In the genomic region with DNA sequence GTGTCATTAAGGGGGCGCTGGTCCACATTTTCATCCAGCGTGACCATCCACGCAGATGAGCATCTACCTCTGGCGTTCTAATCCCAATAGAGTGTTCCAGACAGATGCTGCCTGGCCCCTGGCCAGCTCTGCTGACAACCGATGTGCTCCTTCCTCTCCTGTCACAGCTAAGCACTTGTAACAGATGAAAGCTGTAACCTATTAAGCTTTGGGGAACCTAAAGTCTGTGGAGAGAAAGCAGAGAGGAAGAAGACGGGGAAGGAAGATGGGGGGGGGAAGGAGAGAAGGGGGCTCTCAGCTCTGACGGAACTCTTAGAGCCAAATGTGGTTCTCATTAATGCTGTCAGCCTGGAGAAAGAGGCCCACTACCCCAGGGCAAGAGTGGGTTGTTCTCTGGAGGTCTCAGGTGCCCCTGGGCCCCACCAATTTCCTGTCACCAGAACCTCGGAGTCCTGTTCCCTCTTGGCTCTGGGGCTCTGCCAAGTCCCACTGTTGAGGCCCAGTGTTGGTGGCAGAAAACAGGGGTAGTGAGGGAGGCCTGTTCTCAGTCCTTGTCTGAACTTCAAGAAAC, we compare ENCODE assay signal across 9 mouse cellular contexts. TPM values are rescaled to one million over a fixed set of nuclear protein-coding genes. Genes with fewer than 3 reads are reported as not detected.
DNase-seq lines count a peak whose midpoint lies in the region; ATAC-seq lines count a peak whose summit lies in the region.
"Had no signal": no experiment of that assay in that cellular context is flagged by ENCODE, and none has a peak within 500 bp of the region (broad histone marks: within the 10 kb centered on the region; RNA-seq: fewer than 3 reads in every experiment).

No protein-coding gene starts in this region.

- WGBS in heart, embryonic 11.5 days (ENCODE audit: insufficient replicate concordance), result 40% methylated on average over 8 of the region's 8 CpGs
- WGBS in liver, embryonic 11.5 days, result 46% methylated on average over 8 of the region's 8 CpGs
- WGBS in liver, embryonic 12.5 days (ENCODE audit: insufficient replicate concordance), result 36% methylated on average over 8 of the region's 8 CpGs
- 30% methylated on average over 8 of the region's 8 CpGs for WGBS in embryonic facial prominence, embryonic 10.5 days

- H3K4me1 ChIP-seq in heart, embryonic 11.5 days (ENCODE audit: control insufficient read depth, insufficient read depth, low read length), result peaks cover 28% of the 10 kb centered on the region
- peaks cover 13% of the 10 kb centered on the region for H3K4me1 ChIP-seq in liver, embryonic 11.5 days (replicated peaks; ENCODE audit: control insufficient read depth, insufficient read depth, low read length)
- peaks cover 18% of the 10 kb centered on the region for H3K4me1 ChIP-seq in liver, embryonic 12.5 days
- peaks cover 81% of the 10 kb centered on the region for H3K4me1 ChIP-seq in embryonic facial prominence, embryonic 10.5 days

- H3K9me3 ChIP-seq in heart, embryonic 11.5 days (replicated peaks; ENCODE audit: control insufficient read depth, low read length), result no peaks in the 10 kb centered on the region
- no peaks in the 10 kb centered on the region for H3K9me3 ChIP-seq in liver, embryonic 11.5 days (ENCODE audit: control insufficient read depth, low read length)
- H3K9me3 ChIP-seq in liver, embryonic 12.5 days (replicated peaks), result no peaks in the 10 kb centered on the region
- no peaks in the 10 kb centered on the region for H3K9me3 ChIP-seq in embryonic facial prominence, embryonic 10.5 days

- no peak overlapping the region for H3K9ac ChIP-seq in heart, embryonic 11.5 days (ENCODE audit: low read depth, low read length)
- no peak overlapping the region for H3K9ac ChIP-seq in liver, embryonic 11.5 days (ENCODE audit: low read depth, low read length)
- H3K9ac ChIP-seq in liver, embryonic 12.5 days, result no peak overlapping the region

- no peak overlapping the region for H3K4me3 ChIP-seq in heart, embryonic 11.5 days (ENCODE audit: low read depth, low read length)
- H3K4me3 ChIP-seq in liver, embryonic 11.5 days (ENCODE audit: low read depth, low read length), result no peak overlapping the region
- H3K4me3 ChIP-seq in liver, embryonic 12.5 days, result no peak overlapping the region
- no peak overlapping the region; the same call in 1 of the 2 replicates for H3K4me3 ChIP-seq in embryonic facial prominence, embryonic 10.5 days

- ATAC-seq in heart, embryonic 11.5 days (replicated peaks; ENCODE audit: insufficient number of reproducible peaks, low FRiP score, low TSS enrichment), result no peak
- ATAC-seq in liver, embryonic 11.5 days (replicated peaks; ENCODE audit: low FRiP score), result no peak
- ATAC-seq in liver, embryonic 12.5 days, result no peak

- peaks cover 3% of the 10 kb centered on the region; the same call in 1 of the 2 replicates for H3K27me3 ChIP-seq in heart, embryonic 11.5 days (ENCODE audit: control insufficient read depth, insufficient read depth, low read length)
- no peaks in the 10 kb centered on the region for H3K27me3 ChIP-seq in liver, embryonic 11.5 days (replicated peaks; ENCODE audit: control insufficient read depth, insufficient read depth, low read length)
- H3K27me3 ChIP-seq in liver, embryonic 12.5 days (replicated peaks), result peaks cover 10% of the 10 kb centered on the region; the same call in 1 of the 2 replicates
- H3K27me3 ChIP-seq in embryonic facial prominence, embryonic 10.5 days (replicated peaks; ENCODE audit: low read depth, poor library complexity, severe bottlenecking), result no peaks in the 10 kb centered on the region
- H3K27me3 ChIP-seq: CH12.LX had no signal

- H3K27ac ChIP-seq in heart, embryonic 11.5 days (ENCODE audit: low read depth, low read length), result peak overlapping the region; percentile 19; the same call in 1 of the 2 replicates
- peak overlapping the region; percentile 29; the same call in 1 of the 2 replicates for H3K27ac ChIP-seq in liver, embryonic 11.5 days (ENCODE audit: low read depth, low read length)
- no peak overlapping the region for H3K27ac ChIP-seq in liver, embryonic 12.5 days
- H3K27ac ChIP-seq in embryonic facial prominence, embryonic 10.5 days (replicated peaks), result peak overlapping the region; percentile 85

- no peak overlapping the region; the same call in 1 of the 2 replicates for H3K4me2 ChIP-seq in heart, embryonic 11.5 days
- no peak overlapping the region for H3K4me2 ChIP-seq in liver, embryonic 11.5 days
- no peak overlapping the region for H3K4me2 ChIP-seq in liver, embryonic 12.5 days

- no peak for DNase-seq in heart, adult 8-10 months (ENCODE audit: low spot score)
- no peak for DNase-seq in liver, embryonic 11.5 days (ENCODE audit: low spot score)
- peak; percentile 84 for DNase-seq in embryonic facial prominence, embryonic 10.5 days (ENCODE audit: low spot score)
- DNase-seq in mesoderm, embryonic 11.5 days (ENCODE audit: low read depth, low spot score), result peak; percentile 66
- DNase-seq in ovary, postnatal 10 days (ENCODE audit: low spot score), result no peak
- DNase-seq in cerebellum, postnatal 14 days, result no peak

- H3K36me3 ChIP-seq in heart, embryonic 11.5 days (ENCODE audit: control insufficient read depth, insufficient read depth, low read length), result no peaks in the 10 kb centered on the region
- H3K36me3 ChIP-seq in liver, embryonic 11.5 days (ENCODE audit: control insufficient read depth, insufficient read depth, low read length), result no peaks in the 10 kb centered on the region
- no peaks in the 10 kb centered on the region for H3K36me3 ChIP-seq in liver, embryonic 12.5 days
- no peaks in the 10 kb centered on the region for H3K36me3 ChIP-seq in embryonic facial prominence, embryonic 10.5 days (replicated peaks)

RNA-seq across cellular contexts. Expression of gene Dupd1, which starts 34.7 kb away (rescaled TPM):
- 0.73 TPM in 1 of 2 replicates, not detected in the other for polyA plus RNA-seq in heart, embryonic 11.5 days (2014; fragmentation: Nextera tagmentation; extraction: Ambion mirVana)
- total RNA-seq in heart, adult 8-10 months (2022), result under 1 TPM in 2 of 4 experiments, not detected in 2; 0.37 to 0.47 TPM
- 0.15 TPM in 1 of 2 replicates, not detected in the other for polyA plus RNA-seq in liver, embryonic 11.5 days (2014; fragmentation: Nextera tagmentation; extraction: Ambion mirVana)
- not detected in 2 replicates for polyA plus RNA-seq in liver, embryonic 12.5 days (2016; fragmentation: Nextera tagmentation; extraction: Ambion mirVana)
- polyA plus RNA-seq in embryonic facial prominence, embryonic 10.5 days (2016; fragmentation: Nextera tagmentation; extraction: Ambion mirVana), result not detected in 2 replicates
- total RNA-seq: CH12.LX had no signal

Comparison
In these comparisons a context has a peak if more than half of its experiments do, and no peak if none do; other contexts are left out.
1. DNase-seq: peak in embryonic facial prominence, embryonic 10.5 days (single experiment) and mesoderm, embryonic 11.5 days (single experiment); none in heart, adult 8-10 months (single experiment), liver, embryonic 11.5 days (single experiment), ovary, postnatal 10 days (single experiment) and cerebellum, postnatal 14 days (0 of 2).